Mouse (Mus musculus) C2C12 (cell line): ENCODE measurements around the gene Acot5.

Experiments
- CEBPB ChIP-seq: IDR thresholded peaks from one replicate; pipeline ENCODE4 v1.6.1; 2011; ENCODE audit warnings: low read depth, mild to moderate bottlenecking, control low read depth, moderate library complexity
- CTCF ChIP-seq: IDR thresholded peaks from one replicate; pipeline ENCODE4 v1.5.1; 2011; ENCODE audit not compliant: control insufficient read depth, insufficient read depth, insufficient read length

DNA sequence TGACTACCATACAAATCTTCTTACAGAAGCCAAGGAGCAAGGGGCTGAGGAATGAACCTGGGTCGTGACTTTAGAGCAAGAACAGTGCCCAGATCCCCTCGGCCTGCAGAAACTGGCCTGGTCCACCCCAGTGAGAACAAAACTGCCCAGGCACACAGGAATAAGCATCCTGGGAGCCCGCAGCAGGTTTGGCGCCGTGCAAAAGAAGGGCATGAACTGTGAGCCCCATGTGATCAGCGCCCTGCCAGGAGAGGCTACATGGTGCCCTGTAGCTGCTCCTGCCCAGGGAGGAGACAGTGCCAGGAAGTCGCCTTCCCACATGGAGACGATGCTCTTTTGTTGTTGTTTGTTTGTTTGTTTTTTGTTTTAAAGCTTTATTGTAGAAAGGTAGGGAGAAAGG lies 4.5 kb upstream of the Acot5 start:
- TF ChIP-seq CTCF, result no peak
- no peak for TF ChIP-seq CEBPB
